Mouse (Mus musculus): ENCODE results near the gene 5830473C10Rik. TPM values are rescaled to one million over a fixed set of nuclear protein-coding genes. Genes with fewer than 3 reads are reported as not detected.
A peak's percentile ranks its signal among the peaks of the same experiment; 100 is the strongest.

5830473C10Rik gene
- polyA plus RNA-seq, 1 experiment from 2014 or later, result not detected

DNA sequence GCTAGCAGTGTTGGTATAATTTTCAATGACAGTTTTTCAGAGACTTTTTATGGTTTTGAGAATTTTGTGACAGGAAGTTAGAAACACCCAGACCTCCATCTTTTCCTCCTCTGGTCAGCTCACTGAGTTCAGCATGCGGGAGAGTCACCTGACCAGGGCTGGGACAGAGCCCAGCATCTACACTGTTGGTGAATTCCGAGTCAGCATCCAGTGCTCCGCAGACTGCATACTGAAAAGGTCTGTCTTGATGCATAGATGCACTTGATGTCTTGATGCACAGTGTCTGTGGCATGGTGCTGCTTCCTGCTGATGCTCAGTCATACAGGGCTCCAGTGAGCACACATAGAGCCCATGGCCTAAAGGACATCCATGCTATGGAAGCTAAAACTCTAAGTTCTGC lies 67.1 kb downstream of the 5830473C10Rik start:
- DNase-seq (ENCODE audit: low spot score), result no peak
- H3K4me3 ChIP-seq (ENCODE audit: low read depth, low read length), result no peak overlapping the region
- no peaks in the 10 kb centered on the region for H3K36me3 ChIP-seq (ENCODE audit: control insufficient read depth, insufficient read depth, low read length)
- no peak overlapping the region for H3K4me2 ChIP-seq (ENCODE audit: low read length)
- no peaks in the 10 kb centered on the region for H3K27me3 ChIP-seq (replicated peaks; ENCODE audit: control insufficient read depth, insufficient read depth, low read length)
- WGBS, result 89% methylated on average over 3 of the region's 3 CpGs
- H3K27ac ChIP-seq (ENCODE audit: low read depth, low read length), result no peak overlapping the region
- no peaks in the 10 kb centered on the region for H3K9me3 ChIP-seq (replicated peaks; ENCODE audit: control insufficient read depth, low read length)
- ATAC-seq, result no peak; the same call in 1 of the 2 replicates
- no peaks in the 10 kb centered on the region for H3K4me1 ChIP-seq (ENCODE audit: control insufficient read depth, insufficient read depth, low read length)
- no peak overlapping the region for H3K9ac ChIP-seq (ENCODE audit: low read length)

- no peak overlapping the region for H3K4me3 ChIP-seq (ENCODE audit: low read depth, low read length)
- H3K27ac ChIP-seq (ENCODE audit: low read depth, low read length), result no peak overlapping the region
- ATAC-seq, result peak; percentile 67; the same call in 1 of the 2 replicates
- WGBS, result 68% methylated on average over 1 of the region's 1 CpGs
- H3K9me3 ChIP-seq (replicated peaks; ENCODE audit: control insufficient read depth, low read length), result no peaks in the 10 kb centered on the region
- H3K27me3 ChIP-seq (replicated peaks; ENCODE audit: control insufficient read depth, insufficient read depth, low read length), result no peaks in the 10 kb centered on the region
- H3K4me2 ChIP-seq (ENCODE audit: low read length), result no peak overlapping the region
- H3K9ac ChIP-seq (ENCODE audit: low read length), result no peak overlapping the region
- DNase-seq (ENCODE audit: low spot score), result peak; percentile 14
- no peaks in the 10 kb centered on the region for H3K4me1 ChIP-seq (ENCODE audit: control insufficient read depth, insufficient read depth, low read length)
- no peaks in the 10 kb centered on the region for H3K36me3 ChIP-seq (ENCODE audit: control insufficient read depth, insufficient read depth, low read length)
Observed at GRCm38 (mm10) chr5:90628530-90628929, 67.6 kb downstream of the 5830473C10Rik start.

GRCm38 (mm10) chr5:90634885-90635284 lies 74.0 kb downstream of the 5830473C10Rik start:
- DNase-seq (ENCODE audit: low spot score), result no peak
- Histone ChIP-seq H3K4me2 (ENCODE audit: low read length) (no peak overlapping the region), H3K9ac (ENCODE audit: low read length) (no peak overlapping the region), H3K9me3 (replicated peaks; ENCODE audit: control insufficient read depth, low read length) (no peaks in the 10 kb centered on the region), H3K4me3 (ENCODE audit: low read depth, low read length) (no peak overlapping the region), H3K27me3 (replicated peaks; ENCODE audit: control insufficient read depth, insufficient read depth, low read length) (no peaks in the 10 kb centered on the region), H3K36me3 (ENCODE audit: control insufficient read depth, insufficient read depth, low read length) (no peaks in the 10 kb centered on the region), H3K4me1 (ENCODE audit: control insufficient read depth, insufficient read depth, low read length) (peaks cover under 1% of the 10 kb centered on the region; the same call in 1 of the 2 replicates), H3K27ac (ENCODE audit: low read depth, low read length) (no peak overlapping the region)
- WGBS, result 84% methylated on average over 7 of the region's 7 CpGs
- no peak for ATAC-seq

DNA sequence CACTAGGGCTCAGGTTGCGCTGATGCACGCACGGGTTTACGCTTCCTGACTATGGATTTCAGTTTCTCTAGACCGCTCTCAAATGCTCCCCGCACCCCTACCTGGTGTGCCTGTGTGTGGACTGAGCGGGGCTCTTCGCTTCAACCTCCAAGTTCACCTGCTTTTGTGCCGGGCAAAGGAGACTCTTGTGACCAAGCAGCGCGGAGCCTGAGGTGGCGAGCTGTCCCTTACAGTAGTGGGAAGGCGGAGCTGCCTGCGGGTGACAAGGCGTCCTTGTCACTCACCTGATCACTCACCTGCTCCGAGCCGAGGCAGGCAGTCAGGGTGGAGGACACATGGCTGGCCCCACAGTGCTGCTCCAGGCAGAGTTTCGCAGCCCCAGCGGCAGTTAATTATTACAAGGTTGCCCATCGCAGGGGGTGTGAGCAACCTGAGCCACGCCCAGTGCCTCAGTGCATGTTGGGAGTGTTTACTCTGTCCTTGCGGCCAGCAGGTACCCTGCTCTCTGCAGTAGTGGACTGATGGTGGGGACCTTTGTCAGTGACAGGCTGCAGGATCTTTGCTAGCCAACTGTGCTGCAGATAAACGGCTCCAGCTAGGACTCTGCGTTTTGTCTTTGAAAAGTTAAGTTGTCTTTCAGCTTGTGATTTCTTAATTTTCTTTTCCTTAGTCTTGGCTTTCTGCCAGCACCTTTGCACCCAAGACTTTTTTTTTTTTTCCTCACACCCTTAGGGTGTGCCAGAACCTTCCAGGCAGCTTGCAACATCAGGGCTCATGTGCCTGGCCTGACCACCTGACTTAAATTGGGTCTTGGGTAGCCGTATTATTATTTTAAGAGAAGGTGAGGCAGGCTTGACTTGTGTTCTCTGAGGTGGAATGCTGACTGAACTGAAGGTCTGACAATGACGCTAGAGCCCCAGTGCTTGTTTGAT lies 79.6 kb downstream of the 5830473C10Rik start, which contains the start of gene Rassf6:
TSS of gene Rassf6 (minus strand) at position 372 of the 932 bp plus-strand sequence.
- Histone ChIP-seq H3K4me2 (ENCODE audit: low read length) (peak within 1 kb of the TSS; percentile 66), H3K27ac (ENCODE audit: low read depth, low read length) (no peak within 1 kb of the TSS), H3K4me1 (ENCODE audit: control insufficient read depth, insufficient read depth, low read length) (peaks cover 8% of the 10 kb centered on the region), H3K36me3 (ENCODE audit: control insufficient read depth, insufficient read depth, low read length) (no peaks in the 10 kb centered on the region), H3K27me3 (replicated peaks; ENCODE audit: control insufficient read depth, insufficient read depth, low read length) (no peaks in the 10 kb centered on the region), H3K9ac (ENCODE audit: low read length) (peak within 1 kb of the TSS; percentile 48), H3K9me3 (replicated peaks; ENCODE audit: control insufficient read depth, low read length) (no peaks in the 10 kb centered on the region), H3K4me3 (ENCODE audit: low read depth, low read length) (peak within 1 kb of the TSS; percentile 33)
- 10% methylated on average over 26 of the region's 26 CpGs for WGBS
- DNase-seq (ENCODE audit: low spot score) (no peak), ATAC-seq (peak; percentile 55)

GRCm38 (mm10) chr5:90641218-90641610 lies 80.3 kb downstream of the 5830473C10Rik start:
- no peaks in the 10 kb centered on the region for H3K27me3 ChIP-seq (replicated peaks; ENCODE audit: control insufficient read depth, insufficient read depth, low read length)
- ATAC-seq (no peak), DNase-seq (ENCODE audit: low spot score) (no peak)
- no peaks in the 10 kb centered on the region for H3K9me3 ChIP-seq (replicated peaks; ENCODE audit: control insufficient read depth, low read length)
- no peak overlapping the region for H3K9ac ChIP-seq (ENCODE audit: low read length)
- H3K27ac ChIP-seq (ENCODE audit: low read depth, low read length), result no peak overlapping the region
- no peaks in the 10 kb centered on the region for H3K36me3 ChIP-seq (ENCODE audit: control insufficient read depth, insufficient read depth, low read length)
- H3K4me2 ChIP-seq (ENCODE audit: low read length), result no peak overlapping the region
- peaks cover 8% of the 10 kb centered on the region for H3K4me1 ChIP-seq (ENCODE audit: control insufficient read depth, insufficient read depth, low read length)
- 80% methylated on average over 10 of the region's 10 CpGs for WGBS
- H3K4me3 ChIP-seq (ENCODE audit: low read depth, low read length), result no peak overlapping the region

DNA sequence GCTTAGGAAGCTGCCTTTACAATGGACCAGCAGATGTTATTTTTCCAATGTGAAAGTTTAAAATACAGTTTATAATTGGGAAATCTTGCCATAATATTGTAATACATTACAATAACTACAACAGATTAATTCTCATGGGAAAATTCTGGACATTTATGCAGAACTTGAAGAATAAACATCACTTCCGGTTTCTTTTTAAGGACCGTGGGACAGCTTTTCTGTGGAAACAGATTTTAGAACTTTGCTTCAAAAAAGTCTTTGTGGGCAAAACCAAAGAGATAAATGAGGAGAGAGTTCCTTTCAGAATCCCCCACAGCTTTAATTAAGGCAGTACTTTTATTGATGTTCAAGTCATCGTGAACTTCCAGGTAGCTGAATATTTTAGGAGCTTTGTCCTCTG lies 84.7 kb downstream of the 5830473C10Rik start:
- H3K9me3 ChIP-seq (replicated peaks; ENCODE audit: control insufficient read depth, low read length), result no peaks in the 10 kb centered on the region
- no peak for ATAC-seq
- no peak for DNase-seq (ENCODE audit: low spot score)
- WGBS, result 53% methylated on average over 3 of the region's 3 CpGs
- peaks cover under 1% of the 10 kb centered on the region; the same call in 1 of the 2 replicates for H3K4me1 ChIP-seq (ENCODE audit: control insufficient read depth, insufficient read depth, low read length)
- H3K4me2 ChIP-seq (ENCODE audit: low read length), result no peak overlapping the region
- no peak overlapping the region for H3K4me3 ChIP-seq (ENCODE audit: low read depth, low read length)
- H3K27ac ChIP-seq (ENCODE audit: low read depth, low read length), result no peak overlapping the region
- no peak overlapping the region for H3K9ac ChIP-seq (ENCODE audit: low read length)
- no peaks in the 10 kb centered on the region for H3K36me3 ChIP-seq (ENCODE audit: control insufficient read depth, insufficient read depth, low read length)
- H3K27me3 ChIP-seq (replicated peaks; ENCODE audit: control insufficient read depth, insufficient read depth, low read length), result no peaks in the 10 kb centered on the region

DNA sequence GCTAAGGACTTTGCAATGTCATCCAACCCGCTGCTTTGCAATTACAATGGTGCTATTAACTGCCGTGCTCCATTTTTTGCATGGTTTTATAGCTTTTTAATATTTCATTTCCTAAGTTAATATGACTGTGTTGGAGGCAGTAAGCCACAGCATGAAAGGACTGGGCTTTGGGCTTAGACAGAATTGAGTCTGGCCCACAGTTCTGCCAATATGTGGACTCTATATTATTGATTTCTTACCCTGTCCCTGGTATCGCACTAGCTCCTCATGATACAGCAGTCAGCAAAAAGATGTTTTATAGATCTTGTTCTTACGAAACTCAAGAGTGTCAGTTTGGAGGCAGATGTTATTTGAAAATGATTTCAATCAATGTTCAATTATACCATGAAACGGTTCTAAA lies 85.5 kb downstream of the 5830473C10Rik start:
- Histone ChIP-seq H3K4me1 (ENCODE audit: control insufficient read depth, insufficient read depth, low read length) (no peaks in the 10 kb centered on the region), H3K4me3 (ENCODE audit: low read depth, low read length) (no peak overlapping the region), H3K9me3 (replicated peaks; ENCODE audit: control insufficient read depth, low read length) (no peaks in the 10 kb centered on the region), H3K27me3 (replicated peaks; ENCODE audit: control insufficient read depth, insufficient read depth, low read length) (no peaks in the 10 kb centered on the region), H3K9ac (ENCODE audit: low read length) (no peak overlapping the region), H3K36me3 (ENCODE audit: control insufficient read depth, insufficient read depth, low read length) (no peaks in the 10 kb centered on the region), H3K4me2 (ENCODE audit: low read length) (no peak overlapping the region), H3K27ac (ENCODE audit: low read depth, low read length) (no peak overlapping the region)
- no peak for DNase-seq (ENCODE audit: low spot score)
- 94% methylated on average over 5 of the region's 5 CpGs for WGBS
- no peak for ATAC-seq
